Mouse (Mus musculus): Measurements from ENCODE around the gene Cln5.

- TF ChIP-seq CTCF (IDR thresholded peaks at IDR 0.05; ENCODE audit: low read depth), result no peak
- TF ChIP-seq EP300 (optimal IDR thresholded peaks at IDR 0.05), result no peak
Observed at GRCm38 (mm10) chr14:103078006-103078912, 8.2 kb downstream of the Cln5 start.
